Mouse (Mus musculus) myocyte (in vitro differentiated cells): ENCODE results near the gene Ptgir.

Experiments used
- CEBPB ChIP-seq: IDR thresholded peaks from 2 replicates; pipeline ENCODE4 v1.6.1; 2011; ENCODE audit warnings: mild to moderate bottlenecking, moderate library complexity; ENCODE audit not compliant: poor library complexity, insufficient read depth, severe bottlenecking
- E2F4 ChIP-seq: IDR thresholded peaks from one replicate; pipeline ENCODE4 v1.6.1; 2011; ENCODE audit warnings: mild to moderate bottlenecking, control low read depth, moderate library complexity; ENCODE audit not compliant: insufficient read depth
- MAX ChIP-seq: IDR thresholded peaks from one replicate; pipeline ENCODE4 v1.6.1; 2011; ENCODE audit warnings: low read depth, mild to moderate bottlenecking, control low read depth
- MYOD1 ChIP-seq, 3 experiments: IDR thresholded peaks; one replicate each; pipeline ENCODE4 v1.6.1; 2011; ENCODE audit warnings: control low read depth in 2 of 3, low read depth in 2 of 3, mild to moderate bottlenecking in 2 of 3, moderate library complexity in 1 of 3; ENCODE audit not compliant: insufficient read length in 2 of 3, control insufficient read depth in 1 of 3
- MYOG ChIP-seq, 3 experiments: IDR thresholded peaks; one replicate each; pipeline ENCODE4 v1.6.1; 2011; ENCODE audit warnings: control low read depth in 2 of 3, low read depth in 2 of 3, mild to moderate bottlenecking in 2 of 3; ENCODE audit not compliant: insufficient read length in 2 of 3, control insufficient read depth in 1 of 3, insufficient read depth in 1 of 3
- POLR2A ChIP-seq: IDR thresholded peaks from one replicate; pipeline ENCODE4 v1.6.1; 2011; ENCODE audit warnings: low read depth, mild to moderate bottlenecking, control low read depth, moderate library complexity; ENCODE audit not compliant: insufficient read length
- POLR2AphosphoS2 ChIP-seq: IDR thresholded peaks from one replicate; pipeline ENCODE4 v1.6.1; 2011; ENCODE audit warnings: low read depth, control low read depth; ENCODE audit not compliant: insufficient read length
- REST ChIP-seq: IDR thresholded peaks from one replicate; pipeline ENCODE4 v1.6.1; 2011; ENCODE audit warnings: mild to moderate bottlenecking, control low read depth, moderate library complexity; ENCODE audit not compliant: insufficient read depth, insufficient read length
- SRF ChIP-seq: IDR thresholded peaks from one replicate; pipeline ENCODE4 v1.6.1; 2011; ENCODE audit warnings: low read depth; ENCODE audit not compliant: control insufficient read depth, insufficient read length
- TCF12 ChIP-seq: IDR thresholded peaks from one replicate; pipeline ENCODE4 v1.6.1; 2011; ENCODE audit warnings: mild to moderate bottlenecking, control low read depth; ENCODE audit not compliant: poor library complexity, insufficient read depth, severe bottlenecking
- TCF3 ChIP-seq: IDR thresholded peaks from one replicate; pipeline ENCODE4 v1.6.1; 2011; ENCODE audit warnings: low read depth, control low read depth; ENCODE audit not compliant: insufficient read length
- USF1 ChIP-seq: IDR thresholded peaks from one replicate; pipeline ENCODE4 v1.6.1; 2011; ENCODE audit warnings: low read depth, mild to moderate bottlenecking, control low read depth, moderate library complexity

DNA sequence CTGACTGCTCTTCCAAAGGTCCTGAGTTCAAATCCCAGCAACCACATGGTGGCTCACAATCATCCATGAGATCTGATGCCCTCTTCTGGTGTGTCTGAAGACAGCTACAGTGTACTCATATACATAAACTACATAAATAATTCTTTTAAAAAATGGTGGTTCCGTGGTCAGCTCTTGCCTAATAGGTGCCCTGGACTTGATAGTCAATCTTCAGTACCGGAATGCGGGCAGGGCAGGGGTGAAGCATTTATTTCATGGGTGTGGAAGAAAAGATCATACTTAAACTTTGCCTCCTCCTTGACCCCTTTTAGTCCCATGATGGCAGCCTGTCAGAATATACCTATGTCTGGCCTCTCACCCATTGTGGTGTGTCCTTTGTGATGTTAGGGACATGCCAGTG lies 5.6 kb downstream of the Ptgir start:
- TF ChIP-seq USF1 (no peak), POLR2A (no peak), TCF3 (no peak), MAX (no peak), MYOD1 (IDR thresholded peaks at IDR 0.05; ENCODE audit: control insufficient read depth in 1 of 3, insufficient read length in 2 of 3, low read depth in 2 of 3) (no peak), POLR2AphosphoS2 (no peak), CEBPB (no peak), TCF12 (no peak), E2F4 (no peak), SRF (no peak), REST (no peak), MYOG (IDR thresholded peaks at IDR 0.05; ENCODE audit: control insufficient read depth in 1 of 3, insufficient read depth in 1 of 3, insufficient read length in 2 of 3, low read depth in 2 of 3) (no peak)
